Mouse (Mus musculus) CD4-positive, CD25-positive, alpha-beta regulatory T cell, adult 9 weeks (primary cell): Measurements from ENCODE around the gene 2610028H24Rik. TPM values are rescaled to one million over a fixed set of nuclear protein-coding genes. Genes with fewer than 3 reads are reported as not detected.

Experiments used
- polyA plus RNA-seq: library from polyadenylated mRNA; unstranded; fragments of 100-300 nt; shearing (Covaris generic); gene quantifications from one replicate; pipeline ENCODE4 v1.2.1, GENCODE M21; 2017

The 2610028H24Rik gene
- 0.20 TPM for polyA plus RNA-seq

DNA sequence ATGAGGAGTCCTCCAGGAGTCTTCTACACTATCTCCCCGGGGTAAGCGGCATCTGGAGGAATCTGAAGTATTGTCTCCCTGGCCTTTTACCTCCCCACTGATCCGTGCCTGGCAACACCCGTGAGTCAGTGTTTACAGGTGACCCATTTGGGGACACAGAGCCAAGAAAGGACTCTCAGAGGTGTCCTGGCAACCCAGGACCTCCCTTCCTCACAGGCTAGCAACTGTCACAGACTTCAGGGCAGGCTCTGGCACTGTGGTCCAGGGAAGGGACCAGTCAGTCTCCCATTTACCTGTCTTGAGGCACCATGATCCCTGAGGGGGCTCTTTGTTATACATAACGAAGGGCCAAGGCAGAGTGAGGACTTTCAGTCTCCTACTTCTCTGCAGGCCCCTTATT is at the start of gene 2610028H24Rik:
TSS of gene 2610028H24Rik (plus strand) at position 231 of the 400 bp plus-strand sequence.

DNA sequence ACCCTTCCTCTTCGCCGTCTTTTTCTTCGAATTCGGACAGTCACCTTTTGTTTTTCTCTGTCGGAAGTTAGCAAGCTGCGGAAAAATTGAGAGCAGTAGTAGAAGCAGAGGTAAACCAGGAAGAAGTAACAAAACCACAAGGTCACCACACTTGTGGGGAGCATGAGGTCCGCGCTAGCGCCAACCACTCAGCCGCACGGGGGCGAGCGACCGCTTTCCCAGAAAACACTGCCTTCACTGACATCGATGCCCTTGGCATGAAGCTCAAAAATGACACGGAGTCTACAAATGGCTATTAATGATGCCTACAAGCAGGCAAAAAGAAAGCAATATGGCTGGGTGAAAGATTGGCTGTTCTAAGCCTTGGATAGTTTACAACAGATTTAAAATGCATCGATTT is 8.6 kb upstream of the 2610028H24Rik start, which contains the start of gene AC141477.1:
TSS of gene AC141477.1 (minus strand) at position 164 of the 400 bp plus-strand sequence.

DNA sequence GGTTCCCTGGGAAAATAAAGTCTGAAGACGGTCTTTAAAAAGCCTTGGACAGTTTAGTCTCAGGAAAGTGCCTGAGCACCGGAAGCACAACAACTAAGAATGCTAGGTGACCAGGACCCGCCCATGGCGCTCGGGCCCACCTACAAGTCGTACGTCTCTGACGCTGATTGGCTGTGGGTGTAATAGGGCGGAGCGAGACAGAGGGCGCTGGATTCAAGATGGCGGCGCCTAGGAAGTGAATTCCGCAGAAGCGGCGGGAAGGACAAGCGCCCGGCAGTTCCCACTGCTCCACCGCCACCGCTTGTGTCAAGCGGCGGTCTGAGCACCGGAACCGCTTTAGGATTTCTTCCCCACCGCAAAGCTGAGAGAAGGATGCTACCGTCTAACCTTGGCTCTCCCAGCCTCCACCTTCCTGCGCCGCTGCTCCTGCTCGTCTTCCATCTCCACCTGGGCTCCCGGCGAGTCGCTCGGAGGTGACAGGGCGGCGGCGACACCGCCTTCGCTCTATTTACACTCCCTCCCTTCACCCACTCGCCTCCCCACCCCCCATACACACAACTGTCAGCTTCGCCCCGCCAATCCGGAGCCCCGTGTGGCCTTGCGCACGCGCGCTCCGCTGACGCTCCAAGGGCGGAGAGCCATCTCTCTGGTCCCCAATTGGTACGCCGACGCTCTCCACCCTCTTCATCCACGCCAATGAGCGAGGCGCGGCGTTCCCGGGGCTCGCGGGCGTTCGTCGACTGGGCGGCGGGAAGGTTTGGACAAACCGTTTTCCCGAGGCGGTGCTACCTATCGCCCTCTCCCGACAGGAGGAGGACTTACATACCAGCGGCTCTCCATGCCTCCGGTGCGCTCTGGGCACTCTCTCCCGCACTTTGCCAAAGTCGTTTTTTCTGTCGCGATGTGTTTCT is 6.4 kb upstream of the 2610028H24Rik start, which contains the start of gene Pcnt:
TSS of gene Pcnt (minus strand) at position 609 of the 911 bp plus-strand sequence.

DNA sequence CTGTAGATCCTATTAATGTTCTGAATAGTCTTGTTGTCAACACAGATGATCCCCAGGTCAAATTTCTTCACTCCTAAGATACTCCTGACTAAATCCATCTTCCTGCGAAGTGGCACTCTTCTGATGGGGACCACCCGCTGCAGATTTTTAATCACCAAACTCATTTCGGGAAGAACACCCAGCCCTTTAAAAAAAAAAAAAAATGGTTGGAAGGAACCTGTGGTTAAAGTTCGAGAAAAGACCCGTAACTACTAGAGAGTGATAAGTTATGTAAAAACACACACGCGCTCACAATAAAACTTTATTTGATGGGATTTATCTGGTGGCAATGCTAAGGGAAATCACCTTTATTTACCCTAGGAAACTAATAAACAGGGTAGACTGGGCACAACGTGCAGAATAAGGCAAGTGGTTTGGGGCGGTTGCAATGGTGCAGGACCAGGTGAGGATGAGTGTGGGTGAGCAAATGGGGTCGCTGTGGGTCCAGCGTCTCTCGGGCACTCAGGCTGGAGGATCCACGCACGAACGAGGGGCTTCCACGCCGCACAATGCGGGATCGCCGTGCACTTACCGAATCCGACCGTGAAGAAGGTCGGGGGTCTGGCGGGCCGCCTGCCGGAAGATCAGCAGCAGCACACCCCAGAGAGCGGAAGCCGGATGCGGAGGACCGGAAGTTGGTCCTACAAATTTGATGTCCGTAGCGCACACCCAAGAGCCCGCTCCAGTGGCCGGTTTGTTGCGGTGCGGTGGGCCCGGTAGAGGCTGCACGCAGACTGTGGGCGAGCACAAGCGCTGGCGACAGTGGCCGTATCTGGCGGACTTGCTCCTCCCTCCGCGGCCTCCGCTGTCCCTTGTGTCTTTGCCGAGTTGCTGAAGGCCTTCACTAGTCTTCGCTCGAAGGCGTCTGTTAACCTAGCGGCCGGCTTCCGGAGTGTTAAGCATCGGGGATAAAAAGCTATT is 19.6 kb downstream of the 2610028H24Rik start, which contains the start of the genes Mcm3ap and Ybey:
TSS of gene Mcm3ap (plus strand) at position 725 of the 960 bp plus-strand sequence.
TSS of gene Ybey (minus strand) at position 912 of the 960 bp plus-strand sequence.

Other genes with a start within 250 kb of the 2610028H24Rik start
- 32.8 TPM for gene Prmt2, start 211.2 kb upstream of the 2610028H24Rik start, polyA plus RNA-seq
- gene S100b, start 195.2 kb upstream of the 2610028H24Rik start, polyA plus RNA-seq: not detected
- gene Dip2a, start 103.8 kb upstream of the 2610028H24Rik start, polyA plus RNA-seq: 1.8 TPM
- gene AC141477.1, start 8.6 kb upstream of the 2610028H24Rik start, polyA plus RNA-seq: 19.0 TPM
- gene Pcnt, start 6.3 kb upstream of the 2610028H24Rik start, polyA plus RNA-seq: 30.3 TPM
- 77.2 TPM for gene Mcm3ap, start 19.8 kb downstream of the 2610028H24Rik start, polyA plus RNA-seq
- gene Ybey, start 20.0 kb downstream of the 2610028H24Rik start, polyA plus RNA-seq: 4.9 TPM
- 22.4 TPM for gene Lss, start 82.5 kb downstream of the 2610028H24Rik start, polyA plus RNA-seq
- gene Spatc1l, start 113.2 kb downstream of the 2610028H24Rik start, polyA plus RNA-seq: not detected
- gene Ftcd, start 126.6 kb downstream of the 2610028H24Rik start, polyA plus RNA-seq: not detected
- not detected for gene Col6a2, start 174.5 kb downstream of the 2610028H24Rik start, polyA plus RNA-seq